Mouse (Mus musculus): ENCODE measurements around the gene Apobec4. TPM values are rescaled to one million over a fixed set of nuclear protein-coding genes. Genes with fewer than 3 reads are reported as not detected.

Apobec4 gene
- total RNA-seq, 1 experiment from 2014 or later, result not detected

DNA sequence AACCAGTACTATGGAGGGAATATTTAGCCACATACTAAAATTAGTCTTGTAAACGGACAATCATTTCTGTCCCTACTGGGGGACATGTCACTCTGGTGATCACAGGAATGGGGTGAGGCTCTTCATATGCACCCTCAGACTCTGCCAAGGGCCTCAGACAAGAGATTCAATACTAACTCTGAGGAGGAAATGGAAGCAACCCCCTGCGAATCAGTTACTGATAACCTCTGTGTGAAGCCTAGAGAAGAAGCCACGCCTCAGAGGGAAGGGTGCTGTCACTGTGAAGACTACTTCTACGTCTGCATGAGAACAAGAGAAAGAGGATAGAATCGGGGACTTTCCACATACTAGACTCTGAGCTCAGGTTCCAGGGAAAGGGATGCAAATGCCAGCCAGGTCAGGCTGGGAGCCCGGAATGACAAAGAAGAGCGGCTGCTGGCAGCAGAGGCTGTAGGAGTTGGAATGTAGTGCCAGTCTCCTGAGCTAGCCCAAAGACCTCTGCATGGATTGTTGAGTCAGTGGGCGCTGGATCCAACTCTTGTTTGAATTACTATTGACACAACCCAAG lies 45.4 kb downstream of the Apobec4 start:
- ATAC-seq (ENCODE audit: extremely low read depth, insufficient number of reproducible peaks, low FRiP score, poor library complexity, severe bottlenecking), result no peak

DNA sequence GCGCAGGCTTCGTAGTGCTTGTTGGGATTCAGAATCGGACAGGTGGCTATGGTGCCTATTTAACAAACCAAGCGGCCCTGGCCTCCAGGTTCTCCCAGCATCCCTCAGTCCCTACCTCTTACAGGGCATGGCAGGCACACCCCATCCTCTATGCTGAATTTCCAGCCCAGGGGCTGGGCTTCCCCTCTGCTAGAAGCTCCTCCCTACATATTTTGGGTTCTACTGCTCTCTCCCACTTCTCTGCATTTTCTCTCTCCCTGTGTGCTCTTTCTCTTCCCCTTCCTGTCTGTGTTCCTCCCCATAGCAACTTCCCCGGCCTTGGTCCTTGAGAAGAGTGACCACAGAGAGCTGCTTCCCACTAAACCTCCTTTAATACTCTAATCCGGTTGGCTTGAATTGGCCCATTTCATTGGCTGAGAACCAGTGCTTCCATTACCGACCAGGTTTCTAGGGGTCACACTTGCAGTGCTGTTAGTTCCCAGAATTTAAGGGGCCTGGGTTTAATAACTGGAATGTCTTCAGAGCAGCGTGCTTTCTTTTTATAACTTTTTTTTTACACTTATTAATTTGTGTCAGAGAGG lies 46.4 kb downstream of the Apobec4 start:
- no peak for ATAC-seq (ENCODE audit: extremely low read depth, insufficient number of reproducible peaks, low FRiP score, poor library complexity, severe bottlenecking)

DNA sequence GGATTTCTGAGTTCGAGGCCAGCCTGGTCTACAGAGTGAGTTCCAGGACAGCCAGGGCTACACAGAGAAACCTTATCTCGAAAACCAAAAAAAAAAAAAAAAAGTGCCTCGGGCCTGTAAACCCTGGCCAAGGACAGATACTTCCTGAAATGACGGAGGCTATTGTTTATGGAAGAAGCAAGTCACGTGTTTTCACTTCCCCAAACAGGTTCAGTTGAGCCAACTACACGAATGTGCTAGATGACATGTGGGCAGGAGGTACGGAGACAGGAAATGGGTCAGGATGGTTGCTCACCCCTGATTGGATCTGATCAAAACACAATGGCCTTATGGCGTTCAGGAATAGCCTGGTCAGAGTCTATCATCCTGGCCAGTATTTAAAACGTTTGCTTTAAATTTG lies 47.8 kb downstream of the Apobec4 start:
- peak; percentile 97 for ATAC-seq (ENCODE audit: extremely low read depth, insufficient number of reproducible peaks, low FRiP score, poor library complexity, severe bottlenecking)

DNA sequence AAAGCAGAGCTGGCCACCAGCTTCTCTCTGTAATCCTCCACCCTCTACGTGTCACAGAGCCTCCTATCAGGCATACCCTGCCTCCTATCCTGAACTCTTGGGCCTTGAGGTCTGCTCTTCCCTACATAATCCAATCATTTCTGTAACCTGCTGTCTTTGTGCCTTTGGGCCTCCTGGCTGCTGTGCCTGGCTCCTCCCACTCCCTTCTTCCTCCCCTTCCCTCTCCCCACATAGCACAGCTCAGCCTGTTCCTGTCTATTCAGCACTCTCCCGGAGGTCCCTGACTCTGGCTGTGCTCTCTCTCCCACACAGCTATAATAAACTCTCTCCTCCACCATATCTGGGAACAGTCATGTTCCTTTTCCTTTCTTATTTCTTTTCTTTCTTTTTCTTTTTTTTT lies 49.5 kb downstream of the Apobec4 start, which contains the start of gene Ncf2:
Gene Ncf2 (plus strand): TSS at position 298 of the 400 bp plus-strand sequence.
- no peak for ATAC-seq (ENCODE audit: extremely low read depth, insufficient number of reproducible peaks, low FRiP score, poor library complexity, severe bottlenecking)

DNA sequence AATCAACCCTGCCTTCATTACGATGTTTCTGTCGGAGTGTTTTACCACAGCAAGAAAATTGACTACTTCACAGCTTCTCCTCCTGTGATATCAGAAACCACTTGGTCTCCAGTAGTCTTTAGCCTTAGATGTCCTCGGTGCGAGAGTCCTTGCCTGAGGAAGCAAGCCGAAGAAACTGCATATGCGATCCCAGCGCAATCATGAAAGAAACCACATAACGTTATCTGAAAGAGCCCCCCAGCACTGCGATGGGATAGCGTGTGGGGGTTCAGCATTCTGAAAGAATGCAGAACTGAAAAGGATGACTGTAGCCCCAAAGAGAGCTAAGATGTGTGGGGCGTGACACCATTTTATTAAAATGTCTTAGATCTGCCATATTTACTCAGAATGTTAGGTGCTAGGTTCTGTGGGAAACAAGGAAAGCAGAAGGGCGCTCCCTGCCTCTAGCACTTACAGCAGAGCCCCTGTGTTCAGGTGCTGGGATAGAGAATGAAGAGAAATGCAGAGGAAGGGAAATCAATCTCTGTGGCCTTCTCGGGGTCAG lies 50.4 kb downstream of the Apobec4 start:
- ATAC-seq (ENCODE audit: extremely low read depth, insufficient number of reproducible peaks, low FRiP score, poor library complexity, severe bottlenecking), result no peak

DNA sequence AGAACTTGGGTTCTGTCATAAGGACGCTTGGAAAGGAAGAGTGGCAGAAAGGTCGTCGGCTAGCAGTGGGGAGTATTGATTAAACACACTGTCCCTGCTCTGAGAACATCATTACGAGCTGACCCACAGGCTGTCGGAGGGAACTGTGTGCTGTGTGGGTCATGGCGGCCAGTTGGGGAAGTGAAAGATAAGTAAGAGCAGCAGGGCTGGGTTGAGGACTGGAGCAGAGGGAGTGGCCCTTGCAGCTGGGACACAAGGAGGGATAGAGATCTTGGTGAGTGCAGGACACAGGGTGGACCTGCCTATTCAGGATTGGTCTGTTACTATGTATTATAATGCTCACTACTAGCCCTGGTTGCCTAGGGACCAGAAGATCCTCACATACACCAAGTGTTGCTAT lies 54.6 kb downstream of the Apobec4 start:
- no peak for ATAC-seq (ENCODE audit: extremely low read depth, insufficient number of reproducible peaks, low FRiP score, poor library complexity, severe bottlenecking)

Other genes starting within 250 kb of the Apobec4 start
- gene Rgl1, start 15.8 kb downstream of the Apobec4 start, total RNA-seq (2017), result 12.4 and 12.6 TPM in 2 replicates
- gene Arpc5, start 16.0 kb downstream of the Apobec4 start, total RNA-seq (2017), result 356 and 382 TPM in 2 replicates
- 637 and 647 TPM in 2 replicates for gene Ncf2, start 49.6 kb downstream of the Apobec4 start, total RNA-seq (2017)
- 60.5 and 63.7 TPM in 2 replicates for gene Smg7, start 152.1 kb downstream of the Apobec4 start, total RNA-seq (2017)
- 0.12 TPM in 2 replicates for gene Nmnat2, start 204.4 kb downstream of the Apobec4 start, total RNA-seq (2017)

Measured in neutrophil, adult 5-6 weeks (primary cell).